Mouse (Mus musculus) hindbrain, postnatal 0 days (tissue): ENCODE data around the gene Actl6b. TPM values are rescaled to one million over a fixed set of nuclear protein-coding genes. Genes with fewer than 3 reads are reported as not detected.

ENCODE experiments used
- ATAC-seq: fragments of 200-750 bp; cut with Nextera tagmentation; 2 replicates; pipeline ENCODE4 v1.8.0; 2017; ENCODE audit warnings: mild to moderate bottlenecking, moderate TSS enrichment, moderate library complexity
- DNase-seq: peaks from one replicate; pipeline ENCODE4 v3.0.0-alpha.2; 2015; ENCODE audit warnings: low spot score
- H3K27ac ChIP-seq: fragments of 300-500 bp; sonication (generic); 2 replicates; pipeline ENCODE4 v1.5.1; 2014; ENCODE audit warnings: mild to moderate bottlenecking
- H3K27me3 ChIP-seq: fragments of 300-500 bp; sonication (generic); 2 replicates; pipeline ENCODE4 v1.6.1; 2014; ENCODE audit warnings: low read length, mixed read lengths; ENCODE audit not compliant: insufficient read depth
- H3K36me3 ChIP-seq: fragments of 300-500 bp; sonication (generic); 2 replicates; pipeline ENCODE4 v1.6.1; 2014; ENCODE audit warnings: low read length, mixed read lengths; ENCODE audit not compliant: insufficient read depth
- H3K4me1 ChIP-seq: fragments of 300-500 bp; sonication (generic); 2 replicates; pipeline ENCODE4 v1.6.1; 2014; ENCODE audit warnings: antibody characterized with exemption, low read length, mixed read lengths; ENCODE audit not compliant: insufficient read depth
- H3K4me2 ChIP-seq: fragments of 300-500 bp; sonication (generic); 2 replicates; pipeline ENCODE4 v1.6.1; 2014; ENCODE audit warnings: low read depth, mild to moderate bottlenecking, low read length, moderate library complexity, mixed read lengths
- H3K4me3 ChIP-seq: fragments of 300-500 bp; sonication (generic); 2 replicates; pipeline ENCODE4 v1.5.1; 2014; ENCODE audit warnings: low read length
- H3K9ac ChIP-seq: fragments of 300-500 bp; sonication (generic); replicated peaks from 2 replicates; pipeline ENCODE4 v1.6.1; 2014; ENCODE audit warnings: mild to moderate bottlenecking, low read length, moderate library complexity, mixed read lengths
- H3K9me3 ChIP-seq: fragments of 300-500 bp; sonication (generic); 2 replicates; pipeline ENCODE4 v1.6.1; 2016; ENCODE audit warnings: low read length, mixed read lengths
- CTCF ChIP-seq: IDR thresholded peaks from 2 replicates; pipeline ENCODE4 v1.5.1; 2016; ENCODE audit warnings: antibody characterized with exemption, control low read depth, low read depth
- WGBS: fragments of 180-500 bp; shearing (Covaris S2); extraction: QIAGEN DNeasy Blood & Tissue Kit; methylation state at CpG from one replicate; pipeline ENCODE4 v1.1.7; 2014; 5-methylcytosine and 5-hydroxymethylcytosine counted together
- polyA plus RNA-seq: library from polyadenylated mRNA; unstranded; fragments of >200 nt; fragmentation: Nextera tagmentation; extraction: Ambion mirVana; gene quantifications from 2 replicates; pipeline ENCODE4 v1.2.1, GENCODE M21; 2015
- total RNA-seq: library from RNA; depleted of rRNA; stranded (reverse); fragments of >200 nt; gene quantifications from 2 replicates; pipeline ENCODE4 v1.2.3, GENCODE M21; 2014

Gene Actl6b
- total and polyA plus RNA-seq, 2 experiments from 2014 or later, result 207 to 253 TPM

DNA sequence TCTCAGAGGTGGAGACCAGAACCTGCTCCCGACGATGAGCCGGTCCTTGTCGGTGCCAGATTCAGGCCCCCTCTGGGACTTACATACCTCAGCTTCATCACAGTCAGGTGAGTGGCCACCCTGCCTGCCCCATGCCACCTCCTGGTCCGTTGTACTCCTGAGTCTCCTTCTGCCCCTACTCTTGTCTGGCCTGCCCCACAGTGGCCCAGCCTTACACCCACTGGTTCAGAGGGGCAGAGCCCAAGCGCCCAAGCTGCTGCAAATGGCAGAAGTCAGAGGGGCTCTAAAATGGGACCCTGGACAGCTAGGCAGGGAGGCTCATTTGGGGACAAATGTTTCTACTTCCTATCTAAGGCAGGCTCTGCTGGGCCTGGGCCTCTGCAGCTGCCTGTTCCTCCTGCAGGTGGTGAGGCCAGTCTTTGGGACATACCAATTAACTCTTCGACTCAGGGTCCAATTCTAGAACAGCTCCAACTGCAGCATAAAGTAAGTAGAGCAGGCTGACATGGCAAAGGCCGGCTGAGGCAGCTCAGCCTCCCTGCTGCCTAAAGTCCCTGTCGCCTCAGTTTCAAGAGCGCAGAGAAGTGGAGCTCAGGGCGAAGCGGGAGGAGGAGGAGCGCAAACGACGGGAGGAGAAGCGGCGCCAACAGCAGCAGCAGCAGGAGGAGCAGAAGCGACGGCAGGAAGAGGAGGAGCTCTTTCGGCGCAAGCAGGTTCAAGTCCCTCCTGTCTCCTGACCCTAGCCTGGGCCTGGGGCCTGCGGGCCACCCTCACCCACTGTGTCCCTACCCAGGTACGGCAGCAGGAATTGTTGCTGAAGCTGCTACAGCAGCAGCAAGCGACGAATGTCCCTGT, 29.7 kb upstream of the Actl6b start:
- no peak overlapping the region for H3K4me2 ChIP-seq
- H3K27me3 ChIP-seq, result no peaks in the 10 kb centered on the region
- H3K9me3 ChIP-seq, result no peaks in the 10 kb centered on the region
- WGBS, result 78% methylated on average over 25 of the region's 25 CpGs
- H3K36me3 ChIP-seq, result peaks cover 63% of the 10 kb centered on the region
- no peak; the same call in 1 of the 2 replicates for ATAC-seq
- no peak overlapping the region for H3K4me3 ChIP-seq
- peak; percentile 44 for TF ChIP-seq CTCF
- DNase-seq, result peak; percentile 24
- no peak overlapping the region for H3K9ac ChIP-seq
- H3K4me1 ChIP-seq, result peaks cover 3% of the 10 kb centered on the region; the same call in 1 of the 2 replicates
- no peak overlapping the region; the same call in 1 of the 2 replicates for H3K27ac ChIP-seq

DNA sequence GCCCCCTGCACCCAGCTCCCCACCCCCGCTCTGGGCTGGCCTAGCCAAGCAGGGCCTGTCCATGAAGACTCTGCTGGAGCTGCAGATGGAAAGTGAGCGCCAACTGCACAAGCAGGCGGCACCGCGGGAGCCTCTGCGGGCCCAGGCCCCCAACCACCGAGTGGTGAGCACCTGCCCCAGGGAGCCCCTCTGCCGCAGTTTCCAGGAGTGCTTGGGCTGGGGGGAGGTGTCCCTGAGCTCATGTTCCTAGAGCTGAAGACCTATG, 29.1 kb upstream of the Actl6b start:
- Histone ChIP-seq H3K27me3 (no peaks in the 10 kb centered on the region), H3K4me1 (peaks cover 3% of the 10 kb centered on the region; the same call in 1 of the 2 replicates), H3K36me3 (peaks cover 63% of the 10 kb centered on the region), H3K4me2 (no peak overlapping the region), H3K9me3 (no peaks in the 10 kb centered on the region), H3K4me3 (no peak overlapping the region), H3K9ac (no peak overlapping the region), H3K27ac (no peak overlapping the region; the same call in 1 of the 2 replicates)
- ATAC-seq (no peak), DNase-seq (no peak)
- TF ChIP-seq CTCF, result no peak
- 74% methylated on average over 8 of the region's 8 CpGs for WGBS

DNA sequence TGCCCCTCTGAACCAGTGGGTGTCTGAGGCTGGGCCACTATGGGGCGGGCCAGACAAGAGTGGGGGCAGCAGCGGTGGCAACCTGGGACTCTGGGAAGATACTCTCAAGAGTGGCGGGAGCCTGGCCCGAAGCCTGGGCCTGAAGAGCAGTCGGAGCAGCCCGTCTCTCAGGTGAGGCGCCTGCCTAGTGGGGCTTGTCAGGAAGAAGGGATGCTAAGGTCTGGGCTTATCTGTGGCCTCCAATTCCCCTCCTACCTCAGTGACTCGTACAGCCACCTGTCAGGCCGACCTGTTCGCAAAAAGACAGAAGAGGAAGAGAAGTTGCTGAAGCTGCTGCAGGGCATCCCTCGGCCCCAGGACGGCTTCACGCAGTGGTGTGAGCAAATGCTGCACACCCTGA, 28.6 kb upstream of the Actl6b start:
- ATAC-seq, result no peak
- peaks cover 6% of the 10 kb centered on the region; the same call in 1 of the 2 replicates for H3K4me1 ChIP-seq
- no peak for TF ChIP-seq CTCF
- H3K27me3 ChIP-seq, result no peaks in the 10 kb centered on the region
- no peak overlapping the region for H3K4me2 ChIP-seq
- peaks cover 63% of the 10 kb centered on the region for H3K36me3 ChIP-seq
- no peak for DNase-seq
- no peak overlapping the region for H3K9ac ChIP-seq
- H3K4me3 ChIP-seq, result no peak overlapping the region
- no peaks in the 10 kb centered on the region for H3K9me3 ChIP-seq
- WGBS, result 78% methylated on average over 13 of the region's 13 CpGs
- no peak overlapping the region for H3K27ac ChIP-seq

DNA sequence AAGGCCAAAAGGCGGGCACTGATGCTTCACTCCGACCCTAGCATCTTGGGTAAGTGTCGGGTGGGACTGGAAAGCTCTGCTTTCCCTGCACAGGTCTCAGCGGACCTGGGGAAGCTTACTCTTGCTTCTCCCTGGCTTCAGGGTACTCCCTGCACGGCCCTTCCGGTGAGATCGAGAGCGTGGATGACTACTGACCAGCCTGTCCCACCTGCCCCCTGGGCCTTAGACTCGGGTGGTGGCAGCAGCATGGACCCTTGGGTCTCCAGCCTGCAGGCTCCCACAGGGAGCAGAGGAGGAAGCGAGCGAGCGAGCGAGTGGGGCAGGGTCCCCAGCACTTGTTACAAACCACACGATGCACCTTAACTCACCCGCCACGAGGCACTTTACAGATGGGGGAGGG, 27.8 kb upstream of the Actl6b start:
- Histone ChIP-seq H3K4me2 (no peak overlapping the region), H3K4me1 (peaks cover 14% of the 10 kb centered on the region), H3K9me3 (no peaks in the 10 kb centered on the region), H3K4me3 (no peak overlapping the region), H3K27ac (no peak overlapping the region; the same call in 1 of the 2 replicates), H3K9ac (no peak overlapping the region), H3K27me3 (no peaks in the 10 kb centered on the region), H3K36me3 (peaks cover 55% of the 10 kb centered on the region)
- TF ChIP-seq CTCF, result no peak
- 67% methylated on average over 16 of the region's 16 CpGs for WGBS
- no peak for ATAC-seq
- DNase-seq, result no peak

DNA sequence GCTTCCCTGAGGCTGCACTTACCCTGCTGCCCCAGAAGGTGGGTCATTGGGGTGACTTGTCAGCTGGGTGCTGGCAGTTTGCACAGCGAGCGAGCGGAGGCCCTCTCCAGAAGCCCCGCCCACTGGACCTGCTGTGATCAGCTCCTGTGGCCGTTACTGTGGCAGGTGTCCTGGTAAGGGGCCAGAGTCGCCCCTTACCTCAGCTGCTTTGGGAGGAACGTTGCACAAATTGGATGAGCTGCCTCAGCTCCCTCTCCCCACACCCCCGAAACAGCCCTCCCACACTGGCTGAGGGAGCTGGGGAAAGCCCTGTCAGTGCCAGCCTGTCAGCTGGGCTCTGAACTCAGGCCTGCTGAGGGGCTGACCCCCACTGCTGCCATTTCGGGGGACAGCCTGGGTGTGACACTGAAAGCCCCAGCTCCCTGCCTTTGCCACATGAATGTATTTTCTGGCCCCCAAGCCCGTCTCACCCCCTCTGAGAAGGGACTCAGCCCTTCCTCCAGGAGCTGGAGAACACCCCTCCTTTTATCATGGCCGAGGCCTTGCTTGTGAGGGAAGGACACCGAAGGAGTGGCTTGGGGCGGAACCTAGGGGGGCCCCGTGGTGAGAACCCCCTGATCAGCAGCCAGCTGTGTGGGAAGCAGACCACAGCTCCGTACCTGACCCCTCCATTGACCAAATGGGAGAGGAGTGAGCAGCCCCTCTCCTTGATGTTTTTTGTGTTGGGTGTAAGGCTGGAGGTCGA, 27.0 kb upstream of the Actl6b start:
- no peak overlapping the region for H3K9ac ChIP-seq
- no peaks in the 10 kb centered on the region for H3K9me3 ChIP-seq

DNA sequence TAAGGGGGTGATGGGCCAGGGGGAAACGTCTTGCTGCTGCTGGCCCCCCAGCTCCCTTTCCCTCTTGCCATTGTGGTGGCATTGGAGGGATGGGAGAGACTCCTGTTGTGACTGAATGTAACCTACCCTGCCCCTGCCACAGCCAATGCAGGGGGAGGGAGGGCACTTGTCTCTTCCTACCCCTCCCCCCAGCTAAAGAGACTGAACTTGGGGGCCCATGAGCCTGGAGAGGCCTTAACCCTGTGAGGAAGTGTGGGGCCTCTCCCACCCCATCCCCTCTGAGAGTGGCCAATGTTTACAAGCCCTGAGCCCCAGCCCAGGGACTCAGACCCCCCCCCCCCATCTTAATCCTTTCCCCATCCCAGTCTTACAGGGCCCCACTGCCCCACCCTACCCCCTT, 25.9 kb upstream of the Actl6b start:
- TF ChIP-seq CTCF, result no peak

More for the DNA sequence above, 27.0 kb upstream of the Actl6b start:
- Histone ChIP-seq H3K36me3 (peaks cover 47% of the 10 kb centered on the region), H3K4me1 (peaks cover 16% of the 10 kb centered on the region), H3K27me3 (no peaks in the 10 kb centered on the region), H3K4me2 (no peak overlapping the region), H3K4me3 (no peak overlapping the region), H3K27ac (peak overlapping the region; percentile 69)
- ATAC-seq, result no peak
- no peak for TF ChIP-seq CTCF
- DNase-seq, result peak; percentile 66
- WGBS, result 22% methylated on average over 16 of the region's 16 CpGs

More for the DNA sequence above, 25.9 kb upstream of the Actl6b start:
- Histone ChIP-seq H3K4me3 (no peak overlapping the region), H3K4me2 (no peak overlapping the region), H3K9me3 (no peaks in the 10 kb centered on the region), H3K27me3 (no peaks in the 10 kb centered on the region), H3K27ac (peak overlapping the region; percentile 48; the same call in 1 of the 2 replicates), H3K36me3 (peaks cover 38% of the 10 kb centered on the region), H3K9ac (no peak overlapping the region), H3K4me1 (peaks cover 16% of the 10 kb centered on the region)
- no peak for ATAC-seq
- WGBS, result 26% methylated on average over 1 of the region's 1 CpGs
- DNase-seq, result no peak
